In genomic region chr17:65618431-65618830, GRCm38 (mm10) we compare ENCODE assay signal across 28 mouse cellular contexts. TPM values are rescaled to one million over a fixed set of nuclear protein-coding genes. Genes with fewer than 3 reads are reported as not detected.
DNase-seq lines count a peak whose midpoint lies in the region; ATAC-seq and TF ChIP-seq lines count a peak whose summit lies in the region.
"Had no signal": no experiment of that assay in that cellular context is flagged by ENCODE, and none has a peak within 500 bp of the region (broad histone marks: within the 10 kb centered on the region; RNA-seq: fewer than 3 reads in every experiment).

No protein-coding gene starts in this region.

- no peak for TF ChIP-seq CTCF in midbrain, postnatal 0 days (IDR thresholded peaks at IDR 0.05)

- H3K4me1 ChIP-seq in midbrain, postnatal 0 days (ENCODE audit: insufficient read depth, low read length): no peaks in the 10 kb centered on the region
- no peaks in the 10 kb centered on the region for H3K4me1 ChIP-seq in midbrain, embryonic 16.5 days (ENCODE audit: control insufficient read depth, insufficient read depth, low read length)
- H3K4me1 ChIP-seq: stomach, embryonic 15.5 days had no signal

- H3K27ac ChIP-seq in midbrain, postnatal 0 days (ENCODE audit: low read depth, low read length): no peak overlapping the region
- no peak overlapping the region for H3K27ac ChIP-seq in midbrain, embryonic 16.5 days (ENCODE audit: low read length)
- H3K27ac ChIP-seq: embryonic facial prominence, embryonic 15.5 days; hindbrain, postnatal 0 days; midbrain, embryonic 13.5 days; stomach, embryonic 15.5 days had no signal

- H3K9ac ChIP-seq in midbrain, postnatal 0 days (replicated peaks; ENCODE audit: low read length, poor library complexity, severe bottlenecking): no peak overlapping the region
- H3K9ac ChIP-seq in midbrain, embryonic 16.5 days (ENCODE audit: low read depth, low read length): no peak overlapping the region
- H3K9ac ChIP-seq: embryonic facial prominence, embryonic 15.5 days; forebrain, postnatal 0 days; midbrain, embryonic 13.5 days; stomach, embryonic 15.5 days had no signal

- no peak overlapping the region for H3K4me2 ChIP-seq in midbrain, postnatal 0 days (ENCODE audit: low read depth, low read length, poor library complexity, severe bottlenecking)
- H3K4me2 ChIP-seq in midbrain, embryonic 16.5 days (ENCODE audit: low read length): no peak overlapping the region
- H3K4me2 ChIP-seq: embryonic facial prominence, embryonic 15.5 days; midbrain, embryonic 13.5 days; stomach, embryonic 15.5 days had no signal

- 77% methylated on average over 2 of the region's 2 CpGs for WGBS in midbrain, postnatal 0 days
- WGBS in midbrain, embryonic 16.5 days: 89% methylated on average over 2 of the region's 2 CpGs

- H3K27me3 ChIP-seq in midbrain, postnatal 0 days (ENCODE audit: insufficient read depth, low read length): no peaks in the 10 kb centered on the region
- H3K27me3 ChIP-seq in midbrain, embryonic 16.5 days (ENCODE audit: control insufficient read depth, insufficient read depth, low read depth, low read length): no peaks in the 10 kb centered on the region
- H3K27me3 ChIP-seq: embryonic facial prominence, embryonic 15.5 days; midbrain, embryonic 13.5 days; stomach, embryonic 15.5 days had no signal

- H3K4me3 ChIP-seq in midbrain, postnatal 0 days (ENCODE audit: low read depth, low read length): no peak overlapping the region
- no peak overlapping the region for H3K4me3 ChIP-seq in midbrain, embryonic 16.5 days (ENCODE audit: low read depth, low read length)
- H3K4me3 ChIP-seq: embryonic facial prominence, embryonic 15.5 days; midbrain, embryonic 13.5 days; myocyte; stomach, embryonic 15.5 days had no signal

- peak; percentile 57 for DNase-seq in adrenal gland, postnatal 10 days
- DNase-seq in adrenal gland, adult 18-20 months (ENCODE audit: low spot score in 2 of 2): no peak
- DNase-seq in layer of hippocampus, adult 11-12 months (ENCODE audit: low spot score): peak; percentile 38
- DNase-seq in layer of hippocampus, postnatal 36 days: no peak
- DNase-seq in midbrain, postnatal 0 days (ENCODE audit: low spot score): peak; percentile 13
- no peak for DNase-seq in cerebellum, adult 9-11 months
- DNase-seq in cerebellum, postnatal 25 days: no peak
- DNase-seq: cerebellum, adult 9-10 months; forebrain, postnatal 0 days; gastrocnemius, postnatal 36 days; liver; thymus, adult 18-20 months; thymus, postnatal 4 days had no signal

- no peaks in the 10 kb centered on the region for H3K9me3 ChIP-seq in midbrain, postnatal 0 days (ENCODE audit: low read length)
- H3K9me3 ChIP-seq in midbrain, embryonic 16.5 days (replicated peaks; ENCODE audit: control insufficient read depth, low read length, poor library complexity, severe bottlenecking): no peaks in the 10 kb centered on the region
- H3K9me3 ChIP-seq: embryonic facial prominence, embryonic 15.5 days; G1E; midbrain, embryonic 13.5 days; stomach, embryonic 15.5 days had no signal

- no peaks in the 10 kb centered on the region for H3K36me3 ChIP-seq in midbrain, postnatal 0 days (ENCODE audit: insufficient read depth, low read length)
- no peaks in the 10 kb centered on the region for H3K36me3 ChIP-seq in midbrain, embryonic 16.5 days (ENCODE audit: control insufficient read depth, insufficient read depth, low read length)
- H3K36me3 ChIP-seq: embryonic facial prominence, embryonic 15.5 days; G1E; midbrain, embryonic 13.5 days; stomach, embryonic 15.5 days had no signal

- no peak for ATAC-seq in midbrain, postnatal 0 days (ENCODE audit: low FRiP score)
- no peak for ATAC-seq in midbrain, embryonic 16.5 days
- ATAC-seq: forebrain, postnatal 0 days; hindbrain, postnatal 0 days; midbrain, embryonic 13.5 days had no signal

RNA-seq across cellular contexts. Expression of gene Vapa, which starts 5.1 kb away (rescaled TPM):
- 100 to 1,000 TPM; 108 to 115 TPM for total RNA-seq in adrenal gland, postnatal 10 days (2021)
- 100 to 1,000 TPM; 138 to 182 TPM for total RNA-seq in adrenal gland, adult 18-20 months (2021)
- total RNA-seq in layer of hippocampus, postnatal 36 days (2021): 100 to 1,000 TPM; 128 to 144 TPM
- 124 and 137 TPM in 2 replicates for total RNA-seq in midbrain, postnatal 0 days (2014; rRNA removed)
- 299 and 315 TPM in 2 replicates for polyA plus RNA-seq in midbrain, postnatal 0 days (2015; fragmentation: Nextera tagmentation; extraction: Ambion mirVana)
- polyA plus RNA-seq in midbrain, embryonic 16.5 days (2015; fragmentation: Nextera tagmentation; extraction: Ambion mirVana): 275 and 287 TPM in 2 replicates

RNA-seq across cellular contexts. Expression of gene Txndc2, which starts 23.5 kb away (rescaled TPM):
- 10 to 100 TPM in 1 of 2 experiments, 1 to 10 TPM in 1; 7.6 to 13.2 TPM for total RNA-seq in adrenal gland, postnatal 10 days (2021)
- 10 to 100 TPM in 1 of 2 experiments, 1 to 10 TPM in 1; 2.7 to 26.0 TPM for total RNA-seq in adrenal gland, adult 18-20 months (2021)
- not detected for total RNA-seq in layer of hippocampus, postnatal 36 days (2021)
- total RNA-seq in midbrain, postnatal 0 days (2014; rRNA removed): not detected in 2 replicates
- polyA plus RNA-seq in midbrain, postnatal 0 days (2015; fragmentation: Nextera tagmentation; extraction: Ambion mirVana): not detected in 2 replicates
- not detected in 2 replicates for polyA plus RNA-seq in midbrain, embryonic 16.5 days (2015; fragmentation: Nextera tagmentation; extraction: Ambion mirVana)
- total RNA-seq: gastrocnemius, postnatal 36 days; hematopoietic stem cell, adult 5-6 weeks; hindbrain, postnatal 0 days; left cerebral cortex, postnatal 25 days; megakaryocyte, adult 5-6 weeks had no signal
- polyA plus RNA-seq: forebrain, postnatal 0 days; G1E; heart, embryonic 16.5 days; kidney, embryonic 14.5 days; large intestine, adult 2 months; liver, embryonic 16.5 days; midbrain, embryonic 13.5 days; spleen, adult 2 months; stomach, embryonic 15.5 days had no signal

Comparison
In these comparisons a context has a peak if more than half of its experiments do, and no peak if none do; other contexts are left out.
1. DNase-seq: peak in adrenal gland, postnatal 10 days (single experiment), layer of hippocampus, adult 11-12 months (single experiment) and midbrain, postnatal 0 days (single experiment); none in adrenal gland, adult 18-20 months (0 of 2), layer of hippocampus, postnatal 36 days (0 of 2), cerebellum, adult 9-11 months (single experiment) and cerebellum, postnatal 25 days (0 of 2).